Mouse (Mus musculus): Measurements from ENCODE around the gene Lefty2.

- TF ChIP-seq EP300 (IDR thresholded peaks at IDR 0.05; ENCODE audit: insufficient read depth, low read depth, low read length) (no peak), CTCF (IDR thresholded peaks at IDR 0.05) (no peak)
These were observed 36.7 kb downstream of the Lefty2 start for GRCm38 (mm10) chr1:180929599-180929998.

Measured in heart, adult 2 months (tissue).